Mouse (Mus musculus): Measurements from ENCODE around the gene Slc22a23.

DNA sequence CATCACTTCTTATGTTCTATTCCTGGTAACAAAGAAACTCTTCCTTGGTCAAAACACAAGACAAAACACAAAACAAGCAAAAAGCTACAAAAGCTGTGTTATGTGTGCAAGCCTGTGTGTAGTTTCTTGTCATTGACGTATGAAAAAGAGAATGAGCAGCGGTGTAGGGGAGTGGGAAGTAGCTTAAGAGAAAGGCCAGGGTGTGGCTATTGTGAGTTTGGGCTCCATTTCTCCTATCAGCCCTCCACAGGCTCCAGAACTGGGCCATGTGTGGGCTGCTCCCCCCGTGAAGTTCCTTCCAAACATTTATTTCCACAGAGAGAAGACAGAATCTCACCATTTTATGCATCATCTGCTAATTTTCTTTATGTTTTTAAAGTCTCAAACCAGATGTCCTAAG is 91.2 kb downstream of the Slc22a23 start:
- TF ChIP-seq POLR2A (IDR thresholded peaks at IDR 0.05; ENCODE audit: insufficient read depth, low read depth, low read length) (no peak), CTCF (IDR thresholded peaks at IDR 0.05) (no peak)
